Mouse (Mus musculus) liver, postnatal 0 days (tissue): Measurements from ENCODE around the gene Sox5. TPM values are rescaled to one million over a fixed set of nuclear protein-coding genes. Genes with fewer than 3 reads are reported as not detected.
A peak's percentile ranks its signal among the peaks of the same experiment; 100 is the strongest.

Source experiments
- ATAC-seq: fragments of 200-750 bp; cut with Nextera tagmentation; 2 replicates; pipeline ENCODE4 v1.8.0; 2017; ENCODE audit warnings: mild to moderate bottlenecking, moderate library complexity
- DNase-seq: peaks from one replicate; pipeline ENCODE4 v3.0.0-alpha.2; 2016
- H3K27ac ChIP-seq: fragments of 300-500 bp; sonication (generic); 2 replicates; pipeline ENCODE4 v1.5.1; 2014; ENCODE audit warnings: antibody characterized with exemption, moderate library complexity, mild to moderate bottlenecking, low read depth
- H3K27me3 ChIP-seq: fragments of 300-500 bp; sonication (generic); 2 replicates; pipeline ENCODE4 v1.6.1; 2014; ENCODE audit warnings: low read length, control low read depth, mixed read lengths; ENCODE audit not compliant: insufficient read depth
- H3K36me3 ChIP-seq: fragments of 300-500 bp; sonication (generic); replicated peaks from 2 replicates; pipeline ENCODE4 v1.6.1; 2014; ENCODE audit warnings: mild to moderate bottlenecking, control low read depth, low read length, moderate library complexity, mixed read lengths; ENCODE audit not compliant: insufficient read depth
- H3K4me1 ChIP-seq: fragments of 300-500 bp; sonication (generic); 2 replicates; pipeline ENCODE4 v1.6.1; 2014; ENCODE audit warnings: antibody characterized with exemption, mild to moderate bottlenecking, control low read depth; ENCODE audit not compliant: insufficient read depth
- H3K4me2 ChIP-seq: fragments of 300-500 bp; sonication (generic); 2 replicates; pipeline ENCODE4 v1.6.1; 2014; ENCODE audit warnings: low read depth, mild to moderate bottlenecking, low read length, moderate library complexity, mixed read lengths
- H3K4me3 ChIP-seq: fragments of 300-500 bp; sonication (generic); 2 replicates; pipeline ENCODE4 v1.5.1; 2014; ENCODE audit warnings: low read depth, low read length
- H3K9ac ChIP-seq: fragments of 300-500 bp; sonication (generic); replicated peaks from 2 replicates; pipeline ENCODE4 v1.6.1; 2014; ENCODE audit warnings: mild to moderate bottlenecking, moderate library complexity
- H3K9me3 ChIP-seq: fragments of 300-500 bp; sonication (generic); 2 replicates; pipeline ENCODE4 v1.6.1; 2016; ENCODE audit warnings: mild to moderate bottlenecking, control low read depth, low read length, mixed read lengths
- CTCF ChIP-seq: sonication (generic); IDR thresholded peaks from 2 replicates; pipeline ENCODE4 v1.5.1; 2016; ENCODE audit warnings: antibody characterized with exemption, low read depth
- EP300 ChIP-seq: IDR thresholded peaks from 2 replicates; pipeline ENCODE4 v1.6.1; 2016; ENCODE audit warnings: antibody characterized with exemption, low read depth, mild to moderate bottlenecking
- WGBS: fragments of 180-500 bp; shearing (Covaris S2); extraction: QIAGEN DNeasy Blood & Tissue Kit; methylation state at CpG from one replicate; pipeline ENCODE4 v1.1.7; 2014; ENCODE audit not compliant: insufficient replicate concordance; 5-methylcytosine and 5-hydroxymethylcytosine counted together
- polyA plus RNA-seq: library from polyadenylated mRNA; unstranded; fragments of >200 nt; fragmentation: Nextera tagmentation; extraction: Ambion mirVana; gene quantifications from 2 replicates; pipeline ENCODE4 v1.2.1, GENCODE M21; 2015

Gene Sox5
- polyA plus RNA-seq, 1 experiment from 2014 or later, result 7.5 TPM

DNA sequence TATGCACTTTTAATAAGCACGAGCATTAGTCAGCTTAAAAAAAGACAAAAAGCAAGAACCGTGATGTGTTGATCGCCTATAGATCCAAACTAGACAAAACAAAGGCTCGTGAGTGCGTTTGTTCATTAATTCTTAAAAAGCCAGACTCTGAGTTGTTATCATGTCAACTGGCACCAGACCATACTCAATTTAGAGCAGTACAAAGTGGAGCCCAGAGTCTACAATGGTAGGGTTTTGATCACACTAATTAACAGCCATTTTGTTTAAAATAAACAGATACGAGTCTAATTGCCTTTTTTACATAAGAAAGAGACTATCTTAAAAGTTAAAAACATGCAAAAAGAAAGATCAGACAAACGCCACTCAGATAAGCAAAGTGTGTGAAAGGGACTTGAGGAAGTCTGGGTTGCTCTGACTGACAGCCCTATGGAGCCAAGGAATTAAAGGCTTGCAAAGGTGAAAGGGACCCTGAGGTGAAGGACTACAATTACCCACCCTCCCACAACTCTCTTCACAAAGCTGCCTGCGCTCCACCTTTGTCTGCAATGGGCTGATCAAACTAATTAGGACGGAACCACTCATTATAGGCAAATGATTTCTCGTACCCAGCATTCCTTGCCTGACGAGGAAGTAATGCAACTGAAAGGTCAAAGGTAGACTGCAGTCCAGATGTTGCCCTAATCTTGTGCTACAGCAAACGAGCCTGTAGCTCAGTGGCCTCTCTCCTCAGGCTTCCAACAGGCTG is 100.6 kb downstream of the Sox5 start:
- H3K4me1 ChIP-seq, result no peaks in the 10 kb centered on the region; the same call in none of the 2 replicates
- no peak overlapping the region for H3K4me3 ChIP-seq
- no peak for DNase-seq
- WGBS, result 69% methylated on average over 12 of the region's 12 CpGs
- TF ChIP-seq EP300 (no peak), CTCF (no peak)
- no peaks in the 10 kb centered on the region for H3K27me3 ChIP-seq
- H3K9me3 ChIP-seq, result no peaks in the 10 kb centered on the region
- no peak overlapping the region for H3K4me2 ChIP-seq
- no peaks in the 10 kb centered on the region for H3K36me3 ChIP-seq
- ATAC-seq, result no peak
- no peak overlapping the region for H3K27ac ChIP-seq
- no peak overlapping the region for H3K9ac ChIP-seq

DNA sequence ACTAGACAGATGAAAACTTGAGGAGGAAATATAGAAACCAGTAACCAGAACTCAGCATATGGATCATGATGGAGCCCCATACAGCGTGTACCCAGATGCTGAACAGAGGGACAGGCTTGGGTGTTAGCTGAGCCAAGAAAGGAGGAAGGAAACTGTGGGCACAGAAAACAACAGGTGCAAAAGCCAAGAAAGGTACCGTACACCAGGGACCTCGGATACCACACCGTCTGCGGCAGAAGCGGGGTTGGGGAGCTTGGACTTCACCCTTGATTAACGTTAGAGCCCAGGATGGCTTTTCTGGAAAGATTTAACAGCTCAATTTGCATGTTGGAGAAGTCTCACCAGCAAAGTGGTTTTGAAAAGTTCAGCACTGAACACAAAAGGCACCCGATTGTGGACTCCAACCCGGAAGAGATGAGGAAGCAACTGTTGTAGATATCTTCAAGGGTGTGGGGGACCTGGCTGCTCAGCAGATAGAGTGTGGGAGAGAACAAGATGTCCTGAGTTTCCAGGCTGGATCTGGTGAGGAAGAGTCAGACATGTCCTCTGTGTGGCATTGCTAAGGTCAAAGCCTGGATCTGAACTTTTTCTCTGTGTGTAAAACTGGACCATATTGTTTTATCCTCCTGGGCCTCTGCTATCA is 104.2 kb downstream of the Sox5 start:
- Histone ChIP-seq H3K9me3 (no peaks in the 10 kb centered on the region), H3K4me1 (no peaks in the 10 kb centered on the region; the same call in none of the 2 replicates), H3K27ac (peak overlapping the region; percentile 40), H3K27me3 (no peaks in the 10 kb centered on the region), H3K9ac (no peak overlapping the region), H3K4me3 (no peak overlapping the region), H3K4me2 (no peak overlapping the region), H3K36me3 (no peaks in the 10 kb centered on the region)
- DNase-seq (no peak), ATAC-seq (peak; percentile 53; the same call in 1 of the 2 replicates)
- 33% methylated on average over 9 of the region's 9 CpGs for WGBS
- TF ChIP-seq EP300 (no peak), CTCF (no peak)

DNA sequence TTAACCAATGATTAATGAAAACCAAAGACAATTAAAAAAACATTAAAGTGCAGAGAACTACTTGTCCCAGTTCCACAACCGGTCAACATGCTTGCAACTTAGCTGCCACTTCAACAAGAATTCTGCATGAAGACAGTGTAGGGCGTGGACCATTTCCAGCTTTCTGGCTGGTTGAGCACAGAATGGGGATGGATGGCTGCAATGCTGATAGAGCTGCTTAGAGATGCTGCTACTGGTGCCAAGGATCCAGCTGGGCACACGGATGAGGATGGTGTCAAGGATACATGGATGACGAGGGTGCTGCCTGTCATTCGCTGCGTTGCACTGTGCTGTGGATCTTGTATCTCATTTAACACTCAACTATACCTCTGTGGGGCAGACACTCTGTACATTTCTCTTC is 106.7 kb downstream of the Sox5 start:
- TF ChIP-seq CTCF (no peak), EP300 (no peak)
- Histone ChIP-seq H3K4me2 (no peak overlapping the region), H3K4me3 (no peak overlapping the region), H3K27ac (no peak overlapping the region), H3K36me3 (no peaks in the 10 kb centered on the region), H3K4me1 (peaks cover 3% of the 10 kb centered on the region), H3K9me3 (no peaks in the 10 kb centered on the region), H3K9ac (no peak overlapping the region), H3K27me3 (no peaks in the 10 kb centered on the region)
- no peak for DNase-seq
- 81% methylated on average over 6 of the region's 6 CpGs for WGBS
- ATAC-seq, result no peak

DNA sequence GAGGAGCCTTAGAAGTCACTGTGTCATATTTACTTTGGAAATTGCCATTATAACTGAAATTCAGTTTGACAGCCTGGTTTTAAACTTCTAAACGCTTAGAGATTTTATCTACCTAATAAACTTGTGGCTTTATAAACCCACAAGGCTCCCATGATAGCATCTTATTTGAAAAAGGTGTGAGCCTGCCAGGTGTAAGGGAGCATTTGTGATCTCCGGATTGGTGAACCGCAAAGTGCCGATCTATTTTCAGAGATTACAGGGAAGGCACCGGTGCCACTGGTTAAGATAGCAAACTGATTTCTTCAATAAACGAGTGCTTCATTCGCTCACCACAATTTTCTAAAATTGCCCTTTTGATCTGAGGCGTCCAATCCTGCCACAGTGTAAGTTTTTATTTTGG is 107.9 kb downstream of the Sox5 start:
- no peaks in the 10 kb centered on the region for H3K36me3 ChIP-seq
- DNase-seq, result no peak
- H3K9me3 ChIP-seq, result no peaks in the 10 kb centered on the region
- H3K4me1 ChIP-seq, result peaks cover 3% of the 10 kb centered on the region
- no peaks in the 10 kb centered on the region for H3K27me3 ChIP-seq
- no peak for TF ChIP-seq CTCF
- TF ChIP-seq EP300, result no peak
- no peak overlapping the region for H3K4me2 ChIP-seq
- no peak overlapping the region for H3K4me3 ChIP-seq
- WGBS, result 66% methylated on average over 8 of the region's 8 CpGs
- no peak for ATAC-seq
- no peak overlapping the region for H3K9ac ChIP-seq
- H3K27ac ChIP-seq, result no peak overlapping the region

DNA sequence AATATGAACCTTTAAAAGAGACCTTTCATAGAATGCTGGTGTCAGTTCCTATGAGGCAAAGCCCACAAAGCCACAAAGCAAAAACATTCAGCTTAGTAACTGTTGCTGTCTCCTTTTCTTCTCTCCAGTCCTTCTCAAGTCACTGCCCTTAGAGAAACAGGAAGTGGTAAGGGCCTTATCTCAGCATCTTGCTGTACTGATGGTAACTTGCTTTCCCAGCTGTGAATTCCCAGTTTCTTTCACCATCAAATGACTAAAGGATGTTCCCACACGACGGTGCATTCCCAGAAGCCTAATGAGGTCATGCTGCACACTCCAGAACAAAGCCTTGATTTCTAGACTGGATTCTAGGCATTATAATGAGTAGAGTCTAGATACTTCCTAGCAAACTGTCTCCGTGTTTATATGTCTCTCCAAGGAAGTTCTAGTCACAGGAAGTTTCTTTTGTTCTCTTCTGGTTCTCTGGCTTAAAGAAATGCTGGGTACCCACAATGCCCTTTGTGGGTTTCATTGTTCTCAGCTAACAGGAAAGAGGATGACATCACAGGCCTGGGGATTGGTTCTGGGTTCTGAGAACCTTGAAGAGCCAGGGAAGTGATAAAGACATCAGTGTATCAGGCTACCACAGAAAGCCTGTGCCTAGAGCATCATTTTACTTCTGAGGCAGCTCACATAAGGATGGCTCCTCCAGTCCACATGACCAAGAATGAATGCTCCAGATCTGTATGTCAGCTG is 111.2 kb downstream of the Sox5 start:
- TF ChIP-seq EP300 (peak; percentile 29; the same call in 1 of the 2 replicates), CTCF (no peak)
- H3K27ac ChIP-seq, result no peak overlapping the region
- no peak overlapping the region for H3K9ac ChIP-seq
- H3K4me1 ChIP-seq, result 0 out of 2 replicates have a peak, but pooled peaks cover 3% of the 10 kb centered on the region
- no peak overlapping the region for H3K4me2 ChIP-seq
- WGBS, result 26% methylated on average over 3 of the region's 3 CpGs
- DNase-seq, result no peak
- H3K4me3 ChIP-seq, result no peak overlapping the region
- no peaks in the 10 kb centered on the region for H3K36me3 ChIP-seq
- H3K9me3 ChIP-seq, result peaks cover 2% of the 10 kb centered on the region; the same call in 1 of the 2 replicates
- no peak for ATAC-seq
- no peaks in the 10 kb centered on the region for H3K27me3 ChIP-seq

DNA sequence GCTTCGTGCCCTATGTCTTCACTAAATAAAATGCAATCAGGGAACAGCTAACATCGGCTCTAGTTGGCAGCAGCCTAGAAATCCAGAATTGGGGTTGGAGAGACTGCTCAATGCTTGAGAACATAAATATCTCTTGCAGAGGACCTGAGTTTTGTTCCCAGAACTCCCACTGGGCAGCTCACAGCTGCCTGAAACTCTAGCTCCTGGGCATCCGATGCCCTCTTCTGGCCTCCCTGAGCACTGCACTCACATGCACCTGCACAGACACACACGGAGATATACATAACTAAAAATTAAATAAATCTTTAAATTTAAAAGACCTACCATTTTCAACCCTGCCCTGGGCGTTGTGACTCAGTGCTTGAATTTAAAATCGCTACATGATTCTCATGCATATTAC is 115.2 kb downstream of the Sox5 start:
- no peak overlapping the region for H3K27ac ChIP-seq
- H3K36me3 ChIP-seq, result no peaks in the 10 kb centered on the region
- H3K9ac ChIP-seq, result no peak overlapping the region
- no peak overlapping the region for H3K4me3 ChIP-seq
- H3K4me1 ChIP-seq, result 0 out of 2 replicates have a peak, but pooled peaks cover 5% of the 10 kb centered on the region
- peaks cover 2% of the 10 kb centered on the region; the same call in 1 of the 2 replicates for H3K9me3 ChIP-seq
- ATAC-seq (no peak), DNase-seq (no peak)
- TF ChIP-seq CTCF, result no peak
- no peak for TF ChIP-seq EP300
- H3K4me2 ChIP-seq, result no peak overlapping the region
- 91% methylated on average over 6 of the region's 6 CpGs for WGBS
- no peaks in the 10 kb centered on the region for H3K27me3 ChIP-seq
